Mouse (Mus musculus) Patski (cell line): ENCODE results near the gene Rpl3. TPM values are rescaled to one million over a fixed set of nuclear protein-coding genes. Genes with fewer than 3 reads are reported as not detected.

Source experiments
- ATAC-seq: fragments of 100-300 bp; one replicate; pipeline ENCODE4 v1.8.0; 2021
- CTCF ChIA-PET: fragments of 350-600 bp; sonication (Branson Sonifier 250); formaldehyde crosslinking; loops from one replicate; lab custom pipeline; 2022; ENCODE audit warnings: inconsistent platforms; lab: Charles Lee
- POLR2A ChIA-PET: fragments of 350-600 bp; sonication (Branson Sonifier 250); formaldehyde crosslinking; loops from one replicate; lab custom pipeline; 2022; ENCODE audit warnings: antibody characterized with exemption, inconsistent platforms; lab: Charles Lee
- DNase-seq: peaks from one replicate; pipeline ENCODE4 v3.0.0-alpha.2; 2011; ENCODE audit warnings: low read depth, low spot score
- H3K27me3 ChIP-seq: fragments of 371-371 bp; one replicate; pipeline ENCODE4 v1.5.1; 2021
- CTCF ChIP-seq: fragments of 100-300 bp; IDR thresholded peaks from one replicate; pipeline ENCODE4 v1.5.1; 2021
- in situ Hi-C: fragments of 300-500 bp; cut with MboI; formaldehyde crosslinking; loops from 3 replicates; pipeline ENCODE4 v1.11.1; 2018; ENCODE audit warnings: low pct_unique_long_range_greater_than_20kb, mixed read lengths
- polyA plus RNA-seq: library from polyadenylated mRNA; unstranded; gene quantifications from one replicate; pipeline ENCODE4 v1.2.3, GENCODE M21; 2021

The Rpl3 gene
- polyA plus RNA-seq, 1 experiment from 2014 or later = 938 TPM

- ATAC-seq = no peak
- TF ChIP-seq CTCF = no peak
- ChIA-PET CTCF (interaction anchor here (2.1 to 12.0 kb wide), 4 partner anchors 10 to 137 kb away, joined by 6 to 226 read pairs (median 12); no protein-coding TSS in a partner anchor), POLR2A (interaction anchor here (0.9 to 3.6 kb wide), 12 partner anchors 10 to 141 kb away, joined by 3 to 16 read pairs (median 5); partner anchors contain the start of gene Tab1)
- no peaks in the 10 kb centered on the region for H3K27me3 ChIP-seq
- in situ Hi-C loops = loop anchor here (10.0 kb wide), 1 partner anchor 337 kb away; the partner anchor contains the start of gene Sun2
- no peak for DNase-seq
Observed at GRCm38 (mm10) chr15:80081801-80082546, 9.7 kb downstream of the Rpl3 start.

- ChIA-PET CTCF (interaction anchor here (0.7 to 12.0 kb wide), 6 partner anchors 9 to 136 kb away, joined by 3 to 226 read pairs (median 9); no protein-coding TSS in a partner anchor), POLR2A (interaction anchor here (0.6 to 3.6 kb wide), 15 partner anchors 8 to 140 kb away, joined by 3 to 16 read pairs (median 5); partner anchors contain the start of gene Tab1)
- in situ Hi-C loops = loop anchor here (10.0 kb wide), 1 partner anchor 336 kb away; the partner anchor contains the start of gene Sun2
- DNase-seq (no peak), ATAC-seq (no peak)
- TF ChIP-seq CTCF = peak; percentile 80
- H3K27me3 ChIP-seq = no peaks in the 10 kb centered on the region
Observed at GRCm38 (mm10) chr15:80080711-80081615, 10.7 kb downstream of the Rpl3 start.

- POLR2A ChIA-PET = interaction anchor here (0.7 to 3.6 kb wide), 4 partner anchors 8 to 129 kb away, joined by 3 to 16 read pairs (median 5); no protein-coding TSS in a partner anchor
- DNase-seq = no peak
- no peak for TF ChIP-seq CTCF
- CTCF ChIA-PET = interaction anchor here (0.7 to 12.0 kb wide), 6 partner anchors 8 to 135 kb away, joined by 3 to 226 read pairs (median 9); no protein-coding TSS in a partner anchor
- in situ Hi-C loops = loop anchor here (5.0 to 10.0 kb wide), 3 partner anchors 133 to 335 kb away; partner anchors contain the start of genes Cbx6, Npcd and Sun2
- no peak for ATAC-seq
- H3K27me3 ChIP-seq = no peaks in the 10 kb centered on the region
Observed at GRCm38 (mm10) chr15:80079954-80080353, 11.7 kb downstream of the Rpl3 start.

- no peak for TF ChIP-seq CTCF
- no peaks in the 10 kb centered on the region for H3K27me3 ChIP-seq
- in situ Hi-C loops = loop anchor here (5.0 kb wide), 2 partner anchors 132 to 247 kb away; partner anchors contain the start of genes Cbx6 and Npcd
- DNase-seq = no peak
- ChIA-PET POLR2A (interaction anchor here (3.6 kb wide), 1 partner anchor 129 kb away, joined by 16 read pairs; no protein-coding TSS in a partner anchor), CTCF (interaction anchor here (1.9 to 12.0 kb wide), 3 partner anchors 13 to 135 kb away, joined by 6 to 226 read pairs (median 14); no protein-coding TSS in a partner anchor)
- ATAC-seq = no peak
Observed at GRCm38 (mm10) chr15:80079129-80079668, 12.5 kb downstream of the Rpl3 start.

GRCm38 (mm10) chr15:80078058-80078814, 13.4 kb downstream of the Rpl3 start:
- ChIA-PET POLR2A (interaction anchor here (1.4 kb wide), 1 partner anchor 130 kb away, joined by 5 read pairs; no protein-coding TSS in a partner anchor), CTCF (interaction anchor here (3.7 to 12.0 kb wide), 2 partner anchors 12 to 134 kb away, joined by 14 to 226 read pairs; no protein-coding TSS in a partner anchor)
- ATAC-seq = peak; percentile 26
- DNase-seq = no peak
- in situ Hi-C loops = loop anchor here (5.0 kb wide), 2 partner anchors 131 to 246 kb away; partner anchors contain the start of genes Cbx6 and Npcd
- TF ChIP-seq CTCF = peak; percentile 65
- H3K27me3 ChIP-seq = no peaks in the 10 kb centered on the region

- CTCF ChIA-PET = interaction anchor here (0.8 to 12.0 kb wide), 7 partner anchors 10 to 132 kb away, joined by 3 to 226 read pairs (median 4); no protein-coding TSS in a partner anchor
- ATAC-seq = no peak
- no peak for DNase-seq
- H3K27me3 ChIP-seq = no peaks in the 10 kb centered on the region
- in situ Hi-C loops = loop anchor here (5.0 kb wide), 2 partner anchors 129 to 244 kb away; partner anchors contain the start of genes Cbx6 and Npcd
- POLR2A ChIA-PET = interaction anchor here (0.8 to 1.4 kb wide), 5 partner anchors 13 to 132 kb away, joined by 3 to 5 read pairs (median 3); no protein-coding TSS in a partner anchor
- TF ChIP-seq CTCF = peak; percentile 80
Observed at GRCm38 (mm10) chr15:80076338-80077136, 15.1 kb downstream of the Rpl3 start.

GRCm38 (mm10) chr15:80075733-80076337, 15.8 kb downstream of the Rpl3 start:
- POLR2A ChIA-PET = interaction anchor here (0.6 to 1.1 kb wide), 6 partner anchors 12 to 132 kb away, joined by 3 to 5 read pairs (median 4); partner anchors contain the start of gene Pdgfb
- TF ChIP-seq CTCF = no peak
- CTCF ChIA-PET = interaction anchor here (1.6 to 12.0 kb wide), 3 partner anchors 9 to 131 kb away, joined by 4 to 226 read pairs (median 14); no protein-coding TSS in a partner anchor
- DNase-seq (no peak), ATAC-seq (no peak)
- H3K27me3 ChIP-seq = no peaks in the 10 kb centered on the region
- in situ Hi-C loops = loop anchor here (5.0 kb wide), 2 partner anchors 129 to 244 kb away; partner anchors contain the start of genes Cbx6 and Npcd
